Mouse (Mus musculus) embryonic stem cell, embryonic (primary cell): ENCODE results near the gene Mcm10.
"Not testable (repeated sequence)": the region's sequence is repeated elsewhere in the genome, so short reads cannot be mapped to it uniquely, and the experiment has no call there.

ENCODE experiments used
- CTCF ChIA-PET, 4 experiments: fragments of 300-600 bp in 2 of 4; fragments of 350-600 bp in 2 of 4; sonication (Branson Sonifier 250); formaldehyde crosslinking; loops; one replicate each; lab custom pipeline; 2022; ENCODE audit warnings: inconsistent platforms in 2 of 4; lab: Charles Lee
- POLR2A ChIA-PET, 4 experiments: fragments of 300-600 bp in 2 of 4; fragments of 350-600 bp in 2 of 4; sonication (Branson Sonifier 250); formaldehyde crosslinking; loops; one replicate each; lab custom pipeline; 2022; ENCODE audit warnings: antibody characterized with exemption in 4 of 4, inconsistent platforms in 1 of 4; lab: Charles Lee

The Mcm10 gene

GRCm38 (mm10) chr2:4975807-4976206 lies 36.8 kb downstream of the Mcm10 start, which contains the start of gene Ucma:
Gene Ucma, plus strand, starts transcription at chr2:4976122.
- CTCF ChIA-PET: no interaction called here
- POLR2A ChIA-PET: interaction anchor here in 2 of 4 experiments (0.9 to 5.0 kb wide), 5 partner anchors 8 to 58 kb away, joined by 3 to 41 read pairs (median 5); no protein-coding TSS in a partner anchor

- POLR2A ChIA-PET: interaction anchor here in 3 of 4 experiments (0.5 to 5.1 kb wide), 11 partner anchors 9 to 99 kb away, joined by 3 to 49 read pairs (median 5); partner anchors contain the start of genes Optn (in 1 of the 3) and Phyh (in 1 of the 3)
- CTCF ChIA-PET: interaction anchor here in 2 of 4 experiments (0.6 to 0.8 kb wide), 2 partner anchors 104 to 470 kb away, joined by 3 to 4 read pairs; no protein-coding TSS in a partner anchor
These were observed 43.5 kb downstream of the Mcm10 start for GRCm38 (mm10) chr2:4969083-4969482.

GRCm38 (mm10) chr2:4967806-4968205 lies 44.8 kb downstream of the Mcm10 start:
- POLR2A ChIA-PET: interaction anchor here in 3 of 4 experiments (0.5 to 5.1 kb wide), 12 partner anchors 10 to 129 kb away, joined by 3 to 49 read pairs (median 8); no protein-coding TSS in a partner anchor

DNA sequence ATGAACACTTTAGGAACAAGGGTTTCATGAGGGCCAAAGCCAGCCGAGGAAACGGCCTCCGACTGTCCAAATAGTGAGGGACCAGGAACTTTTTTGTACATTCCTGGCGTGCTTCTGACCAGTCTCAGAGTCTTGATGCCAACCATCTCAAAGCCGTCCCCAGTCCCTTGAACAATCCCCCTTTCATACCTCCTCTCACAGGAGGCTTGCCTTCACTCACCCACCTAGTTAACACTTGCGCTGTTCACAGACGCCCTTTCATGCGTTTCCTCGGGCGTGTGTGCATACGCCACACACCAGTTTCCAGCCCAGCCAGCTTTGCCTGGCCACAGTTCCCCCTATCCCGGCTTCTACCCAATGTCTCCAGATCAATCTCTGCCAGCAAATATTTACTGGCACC lies 54.6 kb downstream of the Mcm10 start:
- CTCF ChIA-PET: no interaction called here
- POLR2A ChIA-PET: interaction anchor here in 2 of 4 experiments (1.5 to 4.1 kb wide), 3 partner anchors 9 to 27 kb away, joined by 5 to 21 read pairs (median 6); no protein-coding TSS in a partner anchor

More at GRCm38 (mm10) chr2:4967806-4968205, 44.8 kb downstream of the Mcm10 start:
- CTCF ChIA-PET: no interaction called here

- CTCF ChIA-PET: no interaction called here
- POLR2A ChIA-PET: interaction anchor here in 2 of 4 experiments (1.6 to 4.1 kb wide), 7 partner anchors 12 to 74 kb away, joined by 4 to 21 read pairs (median 9); partner anchors contain the start of gene Phyh (in 1 of the 2)
These were observed 58.3 kb downstream of the Mcm10 start for GRCm38 (mm10) chr2:4954216-4954760.

DNA sequence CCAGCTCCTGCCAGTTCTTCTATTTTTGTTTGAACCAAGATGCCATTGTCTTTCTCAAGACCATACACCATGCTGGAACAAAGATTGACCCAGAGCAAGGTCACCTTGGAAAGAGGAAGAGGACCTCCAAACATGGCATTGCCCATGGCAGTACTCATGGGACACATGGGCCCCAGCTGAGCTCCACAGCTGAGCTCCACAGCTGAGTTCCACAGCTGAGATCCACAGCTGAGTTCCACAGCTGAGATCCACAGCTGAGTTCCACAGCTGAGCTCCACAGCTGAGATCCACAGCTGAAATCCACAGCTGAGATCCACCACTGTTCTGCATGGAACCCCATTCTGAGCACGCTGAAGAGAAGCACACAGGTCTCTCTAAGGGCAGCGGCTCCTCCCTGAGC lies 61.6 kb downstream of the Mcm10 start:
- ChIA-PET CTCF (no interaction called here), POLR2A (interaction anchor here in 1 of 4 experiments (1.0 to 1.7 kb wide), 3 partner anchors 9 to 113 kb away, joined by 3 to 9 read pairs (median 4); partner anchors contain the start of gene Optn)

- CTCF ChIA-PET: not testable (repeated sequence)
- POLR2A ChIA-PET: interaction anchor here in 1 of 4 experiments (1.5 to 1.7 kb wide), 2 partner anchors 33 to 114 kb away, joined by 3 to 9 read pairs; partner anchors contain the start of gene Optn
These were observed 62.9 kb downstream of the Mcm10 start for GRCm38 (mm10) chr2:4949691-4950090.

- ChIA-PET POLR2A (interaction anchor here in 3 of 4 experiments (0.6 to 3.3 kb wide), 7 partner anchors 12 to 45 kb away, joined by 3 to 9 read pairs (median 5); partner anchors contain the start of gene Phyh (in 1 of the 3)), CTCF (no interaction called here)
These were observed 71.7 kb downstream of the Mcm10 start for GRCm38 (mm10) chr2:4940861-4941260.
